Mouse (Mus musculus) erythroblast, adult 5-6 weeks (primary cell): ENCODE measurements around the gene Tgfbr2. TPM values are rescaled to one million over a fixed set of nuclear protein-coding genes. Genes with fewer than 3 reads are reported as not detected.

Source experiments
- ATAC-seq: replicated peaks from 2 replicates; pipeline ENCODE4 v1.8.0; 2016; ENCODE audit warnings: moderate number of reproducible peaks, mild to moderate bottlenecking, moderate TSS enrichment, inconsistent platforms; ENCODE audit not compliant: poor library complexity, low FRiP score, severe bottlenecking
- total RNA-seq, 2 experiments: library from RNA; stranded (forward) in 1 of 2; stranded (reverse) in 1 of 2; fragments of 150-400 nt in 1 of 2; fragments of 200-764, 138-1000 nt in 1 of 2; gene quantifications; 2 replicates each; pipeline versions ENCODE4 v1.2.3 to v1.2.4; 2015 to 2017; ENCODE audit warnings: low replicate concordance in 2 of 2

Gene Tgfbr2
- total RNA-seq, 2 experiments from 2014 or later: 4.8 to 5.8 TPM

DNA sequence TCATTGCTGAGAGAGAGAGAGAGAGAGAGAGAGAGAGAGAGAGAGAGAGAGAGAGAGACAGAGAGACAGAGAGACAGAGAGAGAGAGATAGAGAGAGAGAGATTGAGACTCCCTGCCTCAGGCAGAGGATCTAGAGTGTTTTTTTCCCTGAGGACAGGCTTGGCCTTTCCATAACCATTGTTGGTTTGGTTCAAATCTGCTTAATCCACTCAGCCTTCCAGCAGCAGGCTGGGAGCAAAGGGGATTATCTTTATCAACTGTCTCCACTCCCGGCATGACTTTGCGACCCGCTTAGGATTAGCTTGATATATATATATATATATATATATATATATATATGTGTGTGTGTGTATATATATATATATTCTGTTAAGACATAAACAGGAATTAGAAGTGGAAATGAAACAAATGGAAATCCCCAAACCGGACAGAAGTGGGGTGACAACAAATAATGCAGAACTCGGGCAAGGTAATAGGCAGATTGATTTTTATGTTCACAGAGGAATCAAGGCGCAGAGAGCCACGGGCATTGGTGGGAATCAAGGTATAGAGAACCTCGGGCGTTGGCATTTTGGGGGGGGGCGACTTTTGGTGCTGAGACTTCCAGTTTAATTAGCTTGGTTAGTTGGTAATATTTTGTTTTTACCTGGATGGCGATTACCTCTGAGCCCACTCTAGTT lies 22.5 kb upstream of the Tgfbr2 start:
- no peak for ATAC-seq

DNA sequence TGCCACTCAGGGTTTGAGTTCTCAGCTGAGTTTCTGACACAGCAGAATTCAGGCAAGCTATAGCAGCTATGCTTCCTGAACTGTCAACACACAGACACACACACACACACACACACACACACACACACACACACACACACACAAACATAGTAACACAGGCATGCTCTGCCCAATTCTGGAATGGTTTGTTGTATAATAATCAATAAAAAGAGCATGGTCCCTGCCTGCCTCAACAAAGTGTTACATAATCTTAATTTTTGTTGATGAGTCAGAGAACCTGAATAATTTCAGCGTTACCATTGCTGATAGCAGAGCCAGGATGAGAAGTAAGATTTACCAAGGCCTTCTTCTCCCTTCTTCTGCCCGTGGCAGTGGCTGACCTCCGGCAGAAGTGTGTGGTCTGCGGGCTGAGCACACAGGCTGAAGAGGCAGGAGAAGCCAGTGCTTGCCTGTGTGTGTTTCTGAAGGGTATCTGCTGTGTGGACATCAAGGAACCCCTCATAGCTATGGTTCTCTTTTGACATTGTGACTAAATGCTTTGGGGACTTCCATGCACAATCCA lies 18.8 kb upstream of the Tgfbr2 start:
- ATAC-seq: no peak

DNA sequence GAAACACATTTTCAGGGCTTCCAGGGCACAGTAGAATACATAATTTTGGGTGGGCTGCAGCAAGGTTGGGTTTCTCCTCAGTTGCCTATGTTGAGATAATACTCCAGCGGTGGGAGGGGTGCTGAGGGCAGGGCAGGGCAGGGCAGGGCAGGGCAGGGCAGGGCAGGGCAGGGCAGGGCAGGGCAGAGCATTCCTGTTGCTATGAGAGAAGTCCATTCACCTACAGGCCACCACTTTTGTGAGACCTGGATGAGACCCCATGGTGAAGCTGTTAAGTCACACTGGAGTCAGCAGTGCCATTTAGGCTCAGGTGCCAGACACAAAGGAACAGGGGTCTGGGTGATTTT lies 18.3 kb upstream of the Tgfbr2 start:
- ATAC-seq: no peak

DNA sequence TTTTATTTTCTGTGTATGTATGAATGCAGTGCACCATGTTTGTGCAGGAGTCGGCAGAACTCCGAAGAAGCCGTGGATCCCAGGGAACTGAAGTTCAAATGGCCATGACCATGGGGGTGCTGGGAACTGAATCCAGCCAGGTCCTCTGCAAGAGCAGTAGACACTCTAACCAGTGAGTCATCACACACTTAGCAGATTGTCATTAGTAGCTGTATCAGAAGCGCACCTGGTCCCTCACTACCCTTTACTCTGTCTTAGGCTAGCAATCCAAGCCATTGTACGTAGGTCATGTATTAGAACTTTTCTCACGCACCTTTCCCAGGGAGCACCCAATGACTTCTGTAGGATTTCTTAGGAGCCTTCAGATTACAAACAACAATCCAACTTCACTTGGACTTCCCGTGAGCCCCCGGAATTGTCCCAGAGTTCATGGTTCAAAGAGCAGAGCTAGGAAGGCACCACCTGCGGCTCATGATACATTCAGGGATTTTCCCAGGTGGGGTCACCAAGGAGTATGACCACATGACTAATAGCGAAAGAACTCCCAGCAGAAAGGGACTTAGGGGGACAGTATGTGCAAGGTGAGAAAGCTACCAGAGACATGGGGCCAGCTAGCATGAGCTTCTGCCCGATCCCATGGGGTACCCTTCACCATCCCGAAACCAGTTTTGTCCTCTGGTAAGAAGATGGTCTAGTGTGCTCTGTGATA lies 17.8 kb upstream of the Tgfbr2 start:
- no peak for ATAC-seq

DNA sequence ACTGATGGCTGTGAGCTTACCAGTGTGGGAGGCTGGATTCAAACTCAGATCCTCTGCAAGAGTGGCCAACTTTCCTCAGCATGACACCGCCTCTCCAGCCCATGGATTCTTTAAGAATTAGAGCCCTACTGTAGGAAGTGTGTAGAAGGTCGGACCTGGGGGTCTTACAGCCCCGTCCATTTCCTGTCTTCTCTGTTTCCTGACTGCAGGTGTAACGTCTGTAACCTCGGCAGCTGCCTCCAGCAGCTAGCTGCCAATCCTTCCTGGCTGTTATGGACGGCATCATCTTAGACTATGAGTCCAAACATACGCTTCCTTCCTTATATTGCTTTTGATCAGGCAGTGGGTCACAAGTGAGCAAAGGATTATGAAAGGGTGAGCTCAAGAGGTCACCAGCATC lies 17.1 kb upstream of the Tgfbr2 start:
- no peak for ATAC-seq

DNA sequence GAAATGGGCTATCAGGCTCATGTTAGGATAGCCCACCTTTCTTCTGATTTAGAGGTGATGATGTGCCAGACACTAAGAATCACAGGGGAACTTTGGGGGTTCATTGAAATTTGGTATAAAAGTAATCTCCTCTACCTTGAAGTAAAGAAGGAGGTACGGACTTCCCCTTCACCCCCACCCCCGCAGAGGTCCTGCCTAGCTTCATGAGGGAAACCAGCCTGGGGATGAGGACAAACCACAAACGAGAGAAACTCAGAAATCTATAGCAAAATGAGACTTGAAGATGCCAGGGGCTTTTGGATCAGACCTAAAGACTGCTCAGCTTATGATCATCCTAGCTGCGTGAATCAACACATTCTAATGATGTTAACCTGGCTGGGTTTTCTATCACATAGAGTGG lies 14.7 kb upstream of the Tgfbr2 start:
- ATAC-seq: no peak

DNA sequence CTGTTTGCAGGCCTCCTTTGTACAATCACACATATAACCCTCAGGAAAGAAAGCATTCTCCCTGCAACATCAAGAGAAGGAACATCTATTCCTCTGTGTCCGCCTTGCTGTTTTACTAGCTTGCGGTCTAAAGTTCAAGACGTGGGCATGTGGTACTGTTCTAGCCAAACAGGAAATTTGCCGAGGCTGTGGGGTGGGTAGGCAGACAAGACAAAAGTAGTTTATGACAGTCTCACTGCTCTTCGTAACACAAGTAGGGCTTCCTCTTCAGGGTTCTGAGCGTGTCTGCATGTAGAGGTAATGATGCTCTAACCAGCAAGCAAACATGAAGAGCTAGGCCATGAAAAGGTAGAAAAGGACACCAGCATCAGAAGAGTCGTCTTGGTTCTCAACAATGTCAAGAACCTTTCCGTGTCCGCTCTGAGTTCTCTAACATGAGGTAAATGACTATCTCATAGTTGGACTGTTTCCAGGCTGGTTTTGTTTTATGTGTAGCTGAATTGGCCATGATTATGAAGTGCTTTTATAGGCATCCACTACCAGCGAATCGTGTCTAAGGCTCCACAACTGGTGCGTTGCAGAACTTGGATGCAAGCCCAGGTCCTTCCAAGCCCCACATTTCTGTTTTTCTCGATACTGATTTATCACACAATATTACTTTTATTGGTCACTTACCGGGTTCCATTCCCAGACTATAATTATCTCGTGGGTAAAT lies 13.9 kb upstream of the Tgfbr2 start:
- ATAC-seq: no peak

DNA sequence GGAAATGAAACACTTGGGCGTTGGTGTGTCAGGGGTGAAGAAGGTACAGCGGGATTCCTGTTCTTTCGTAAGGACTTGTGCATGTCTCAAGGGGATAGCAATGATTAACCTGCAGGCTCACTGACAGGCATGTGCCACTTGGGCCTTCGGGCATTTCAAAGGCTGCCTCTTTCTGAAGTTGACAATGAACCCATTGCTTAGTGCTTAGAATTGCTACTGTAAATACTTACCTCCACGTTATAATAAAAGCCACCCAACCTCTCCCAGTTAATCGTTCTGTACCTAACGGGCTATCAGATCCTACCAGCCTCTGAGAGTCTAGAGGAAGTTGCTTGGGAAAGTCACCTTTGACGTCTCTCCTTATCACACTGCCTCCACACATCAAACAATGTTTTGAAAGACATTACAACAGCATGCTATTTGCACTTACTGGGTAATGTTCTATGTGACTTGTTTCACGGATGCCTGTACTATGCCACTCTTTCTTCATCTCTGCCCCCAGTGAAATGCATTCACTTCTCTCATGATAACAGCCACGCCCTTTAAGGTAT lies 12.1 kb upstream of the Tgfbr2 start:
- no peak for ATAC-seq

DNA sequence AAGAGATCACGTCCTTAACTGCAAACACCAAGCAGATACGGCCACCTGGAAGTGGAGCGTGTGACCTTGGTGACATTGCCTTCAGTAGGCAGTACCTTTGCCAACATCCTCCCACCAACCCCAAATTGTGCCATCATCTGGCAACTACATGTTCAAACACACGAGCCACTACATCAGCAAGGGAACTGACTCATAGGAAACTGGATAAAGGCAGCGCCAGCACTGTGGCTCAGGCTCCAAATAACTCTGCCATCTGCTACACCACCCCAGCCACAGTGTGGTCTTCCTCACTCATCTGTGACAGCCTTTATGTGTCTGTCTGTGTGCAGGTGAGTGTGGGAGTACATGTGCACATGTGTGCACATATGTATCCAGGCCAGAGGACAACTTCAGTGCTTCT lies 9.7 kb upstream of the Tgfbr2 start:
- no peak for ATAC-seq

DNA sequence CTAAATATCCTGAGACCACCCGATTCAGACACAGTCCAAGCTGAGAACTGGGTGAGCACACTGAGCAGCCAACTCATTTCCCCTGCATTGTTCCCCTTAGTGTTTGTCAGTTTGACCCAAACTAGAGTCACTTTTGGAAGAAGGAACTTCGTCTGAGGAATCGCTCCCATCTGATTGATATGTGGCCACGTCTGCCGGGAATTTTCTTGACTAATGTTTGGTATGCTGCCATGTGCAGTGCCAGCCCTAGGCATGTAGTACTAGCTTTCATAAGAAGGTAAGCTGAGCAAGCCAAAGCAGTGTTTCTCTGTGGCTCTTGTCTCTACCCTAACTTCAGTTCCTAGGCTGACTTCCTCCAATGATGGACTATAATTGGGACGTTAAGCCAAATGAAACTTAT lies 7.9 kb upstream of the Tgfbr2 start:
- no peak for ATAC-seq

DNA sequence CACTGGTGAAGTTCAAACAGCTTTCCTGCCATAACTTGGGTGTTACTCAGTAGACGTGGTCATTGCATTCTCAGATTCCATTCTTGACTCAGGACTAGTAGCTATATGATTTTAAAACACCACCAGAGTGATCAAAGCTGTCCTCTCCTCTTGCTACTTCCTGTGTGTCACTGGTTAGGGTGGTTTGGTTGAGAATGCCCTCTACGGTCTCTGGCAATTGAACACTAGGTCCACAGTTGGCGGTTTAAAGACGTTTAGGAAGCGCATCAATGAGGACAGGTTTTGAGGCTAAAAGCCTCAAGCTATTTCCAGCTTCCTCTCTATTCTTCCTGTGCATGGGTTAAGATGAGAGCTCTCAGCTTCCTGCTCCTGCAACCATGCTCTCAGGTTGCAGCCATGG lies 6.4 kb upstream of the Tgfbr2 start:
- ATAC-seq: no peak

DNA sequence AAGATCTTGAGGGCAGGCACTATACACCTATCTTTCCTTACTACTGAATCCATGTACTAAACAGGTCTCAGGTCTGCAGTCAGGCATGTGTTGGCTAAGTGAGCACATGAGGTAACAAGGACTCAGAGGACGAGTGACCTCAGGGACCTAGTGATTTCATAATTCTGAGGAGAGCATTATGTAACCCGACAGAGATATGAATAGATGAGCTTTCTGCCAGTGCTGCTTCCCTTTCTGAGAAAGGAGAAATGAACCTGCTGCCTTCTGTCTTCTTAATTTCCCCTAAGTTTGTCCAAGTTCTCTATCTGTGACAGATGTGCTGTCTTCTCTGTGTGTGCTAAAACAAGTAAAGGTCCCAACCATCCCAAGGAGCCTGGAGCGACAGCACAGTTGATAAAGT lies 3.0 kb upstream of the Tgfbr2 start:
- ATAC-seq: no peak

DNA sequence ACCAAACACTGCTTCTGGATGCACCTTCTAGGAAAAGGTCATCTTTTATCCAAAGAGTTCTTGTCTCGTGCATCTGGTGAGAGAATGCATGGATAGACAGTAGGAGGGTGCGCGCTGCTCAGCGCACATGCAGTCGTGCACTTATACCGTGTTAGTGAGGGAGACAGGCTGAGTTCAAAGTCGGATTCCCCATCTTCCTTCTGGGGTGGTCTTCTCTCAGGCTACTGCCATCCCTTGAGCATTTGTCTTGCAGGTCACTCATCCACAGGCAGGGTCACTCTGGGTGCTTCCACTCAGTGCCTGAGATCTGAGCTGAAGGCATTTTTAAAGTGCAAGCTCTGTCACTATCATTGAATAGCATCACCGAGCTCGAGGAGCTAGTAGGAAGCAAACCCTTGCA lies 1.9 kb upstream of the Tgfbr2 start:
- ATAC-seq: no peak

DNA sequence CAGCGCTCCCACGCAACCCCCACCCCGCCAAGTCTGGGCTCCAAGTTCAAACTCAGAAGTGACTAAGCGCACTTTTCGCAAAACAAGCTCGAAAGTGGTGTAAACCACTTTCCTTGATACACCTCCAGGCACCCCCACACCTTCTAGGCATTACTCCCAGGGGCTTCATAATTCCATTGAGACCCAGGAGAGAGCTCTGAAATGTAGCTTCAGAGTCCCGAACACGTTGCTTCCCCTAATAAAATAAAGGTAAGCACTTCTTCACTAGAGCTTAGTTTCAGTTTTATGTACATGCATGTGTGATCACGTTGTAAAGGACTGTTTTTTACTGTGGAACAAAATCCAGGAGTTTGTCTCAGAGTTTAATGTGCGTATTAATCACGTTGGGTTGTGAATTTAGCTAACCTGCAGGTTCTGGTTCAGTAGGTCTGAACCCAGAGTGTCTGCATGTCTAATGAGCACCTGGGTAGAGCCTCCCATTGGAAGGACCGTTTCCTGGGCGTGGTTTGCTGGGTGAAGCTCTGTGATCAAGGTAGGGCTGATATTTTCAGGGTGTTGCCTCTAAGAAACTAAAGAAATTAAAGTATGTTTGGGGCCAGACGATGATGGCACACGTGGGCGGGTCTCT lies 442 bp upstream of the Tgfbr2 start:
- ATAC-seq: no peak

DNA sequence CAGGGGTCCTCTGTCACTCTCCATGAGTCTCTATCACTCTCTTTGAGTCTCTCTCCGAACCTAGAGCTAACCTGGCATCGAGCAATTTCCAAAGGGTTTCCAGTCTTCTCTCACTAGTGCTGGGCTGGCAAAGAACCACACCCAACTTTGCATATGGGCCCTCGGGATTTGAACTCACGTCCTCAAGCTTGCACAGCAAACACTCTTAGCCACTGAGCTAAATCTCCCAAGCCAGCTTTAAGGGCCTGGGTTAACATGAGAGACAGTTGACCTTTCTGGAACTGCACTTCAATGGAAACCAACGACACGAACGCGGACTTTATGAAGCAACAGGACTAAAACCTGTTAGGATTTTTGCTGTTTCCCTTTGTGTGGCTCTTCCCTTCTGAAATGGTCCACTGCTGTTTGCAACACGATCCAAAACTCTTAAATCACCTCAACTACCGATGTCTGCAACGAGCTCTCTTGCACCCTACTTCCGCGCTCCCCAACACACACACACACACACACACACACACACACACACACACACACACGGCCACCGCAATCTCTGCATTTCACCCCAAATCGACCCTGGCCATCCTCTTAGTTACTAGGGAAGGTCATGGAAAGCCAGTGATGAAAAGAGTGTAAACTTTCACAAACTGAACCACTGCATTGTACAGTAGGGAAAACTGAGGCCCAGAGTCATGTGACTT lies 1.5 kb downstream of the Tgfbr2 start:
- ATAC-seq: no peak

DNA sequence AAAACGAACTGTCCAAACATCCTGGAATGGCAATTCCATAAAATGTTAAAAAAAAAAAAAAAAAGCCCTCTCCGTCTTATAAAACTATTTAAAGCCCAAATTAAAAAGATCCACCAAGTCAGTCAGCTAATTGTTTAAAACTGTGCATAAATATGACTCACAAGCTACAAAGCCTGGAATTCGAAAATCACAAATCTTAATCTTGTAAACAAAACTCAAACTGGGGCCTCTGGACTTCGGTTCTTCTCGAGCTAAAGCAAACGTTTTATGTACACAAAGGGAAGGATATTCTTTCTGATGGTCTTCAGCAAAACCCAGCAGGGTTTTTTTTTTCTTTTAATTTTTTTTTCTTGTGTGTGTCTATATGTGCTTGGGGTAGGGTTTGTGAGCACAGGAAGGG lies 2.1 kb downstream of the Tgfbr2 start:
- no peak for ATAC-seq

DNA sequence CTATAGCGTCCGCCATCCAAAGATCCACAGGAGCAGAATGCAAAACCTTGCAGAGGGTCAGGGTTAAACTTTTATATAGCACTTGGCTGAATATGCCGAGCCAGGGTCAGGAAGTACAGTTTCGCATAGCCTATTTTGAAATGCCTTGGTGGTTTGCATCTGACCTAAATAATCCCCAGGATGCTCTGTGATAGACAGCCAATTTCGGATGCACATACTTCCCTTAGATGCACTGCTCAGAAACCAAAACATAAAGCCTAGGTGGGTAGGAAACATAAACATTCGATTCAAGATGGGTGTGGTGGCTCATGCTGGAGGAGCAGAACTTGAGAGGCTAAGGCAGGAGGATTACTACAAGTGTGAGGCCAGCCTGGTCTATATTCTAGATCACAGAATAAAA lies 6.1 kb downstream of the Tgfbr2 start:
- ATAC-seq: no peak

DNA sequence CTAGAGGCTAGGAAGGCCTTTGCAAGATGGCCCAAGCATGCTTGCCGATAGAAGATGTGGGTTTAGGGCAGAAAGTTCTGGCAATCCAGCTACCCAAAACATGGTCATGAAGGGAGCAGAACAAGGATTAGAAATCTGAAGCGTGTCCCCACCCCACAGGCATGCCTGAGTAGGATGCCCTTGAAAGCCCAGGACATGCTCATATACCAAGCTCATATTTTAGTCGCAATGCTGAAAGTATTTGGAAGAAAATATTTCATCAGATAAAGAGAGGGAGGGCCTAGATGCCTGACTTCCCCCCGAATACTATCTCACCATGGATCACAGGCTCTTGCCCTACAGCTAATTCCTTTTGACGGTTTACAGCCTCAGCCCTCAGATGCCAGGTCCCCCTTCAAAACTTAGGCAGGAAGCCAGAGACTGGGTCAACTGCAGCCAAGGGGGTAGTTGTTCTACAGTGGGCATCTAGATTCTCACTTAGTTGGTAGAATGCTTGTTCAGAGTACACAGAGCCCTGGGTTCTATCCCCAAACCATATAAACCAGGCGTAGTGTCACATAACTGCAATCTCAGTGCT lies 7.8 kb downstream of the Tgfbr2 start:
- ATAC-seq: no peak

DNA sequence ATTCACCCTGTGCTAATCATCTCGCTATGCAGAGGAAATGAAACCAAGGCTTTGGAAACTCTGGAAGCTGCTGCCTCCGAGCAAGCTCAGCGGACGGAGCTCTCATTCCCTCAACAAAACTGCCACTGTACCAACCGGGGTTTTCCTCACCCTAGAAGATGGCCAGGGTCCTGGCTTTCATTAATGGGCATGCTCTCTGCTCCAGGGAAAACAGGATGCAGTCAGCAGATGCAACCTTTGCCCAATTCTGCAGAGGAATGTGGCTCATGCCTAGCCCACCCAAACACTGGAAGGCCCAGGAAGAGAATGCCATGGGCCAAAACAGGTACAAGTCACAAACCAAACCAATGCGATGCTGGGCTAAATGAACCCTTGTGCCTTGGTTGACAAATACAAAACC lies 8.8 kb downstream of the Tgfbr2 start:
- no peak for ATAC-seq
